Mouse (Mus musculus) neural tube, embryonic 12.5 days (tissue): ENCODE results near the gene Rad17. TPM values are rescaled to one million over a fixed set of nuclear protein-coding genes. Genes with fewer than 3 reads are reported as not detected.

Experiments used
- ATAC-seq: fragments of 200-750 bp; cut with Nextera tagmentation; 2 replicates; pipeline ENCODE4 v1.8.0; 2017; ENCODE audit warnings: low read depth, mild to moderate bottlenecking, moderate TSS enrichment, moderate library complexity; ENCODE audit not compliant: low FRiP score
- H3K27ac ChIP-seq: fragments of 300-500 bp; sonication (generic); 2 replicates; pipeline ENCODE4 v1.5.1; 2016
- H3K27me3 ChIP-seq: fragments of 300-500 bp; sonication (generic); replicated peaks from 2 replicates; pipeline ENCODE4 v1.6.1; 2016; ENCODE audit warnings: mild to moderate bottlenecking
- H3K36me3 ChIP-seq: fragments of 300-500 bp; sonication (generic); 2 replicates; pipeline ENCODE4 v1.6.1; 2016; ENCODE audit warnings: mild to moderate bottlenecking
- H3K4me1 ChIP-seq: fragments of 300-500 bp; sonication (generic); 2 replicates; pipeline ENCODE4 v1.6.1; 2016
- H3K4me2 ChIP-seq: fragments of 300-500 bp; sonication (generic); replicated peaks from 2 replicates; pipeline ENCODE4 v1.6.1; 2016; ENCODE audit warnings: mild to moderate bottlenecking
- H3K4me3 ChIP-seq: fragments of 300-500 bp; sonication (generic); 2 replicates; pipeline ENCODE4 v1.5.1; 2016
- H3K9ac ChIP-seq: fragments of 300-500 bp; sonication (generic); 2 replicates; pipeline ENCODE4 v1.6.1; 2016; ENCODE audit warnings: mild to moderate bottlenecking
- H3K9me3 ChIP-seq: fragments of 300-500 bp; sonication (generic); 2 replicates; pipeline ENCODE4 v1.6.1; 2016; ENCODE audit warnings: mild to moderate bottlenecking
- WGBS: fragments of 180-500 bp; shearing (Covaris S2); methylation state at CpG from one replicate; pipeline ENCODE4 v1.1.7; 2016; 5-methylcytosine and 5-hydroxymethylcytosine counted together
- polyA plus RNA-seq: library from polyadenylated mRNA; unstranded; fragments of >200 nt; fragmentation: Nextera tagmentation; extraction: Ambion mirVana; gene quantifications from 2 replicates; pipeline ENCODE4 v1.2.1, GENCODE M21; 2016

The Rad17 gene
- polyA plus RNA-seq, 1 experiment from 2014 or later: 24.0 TPM

DNA sequence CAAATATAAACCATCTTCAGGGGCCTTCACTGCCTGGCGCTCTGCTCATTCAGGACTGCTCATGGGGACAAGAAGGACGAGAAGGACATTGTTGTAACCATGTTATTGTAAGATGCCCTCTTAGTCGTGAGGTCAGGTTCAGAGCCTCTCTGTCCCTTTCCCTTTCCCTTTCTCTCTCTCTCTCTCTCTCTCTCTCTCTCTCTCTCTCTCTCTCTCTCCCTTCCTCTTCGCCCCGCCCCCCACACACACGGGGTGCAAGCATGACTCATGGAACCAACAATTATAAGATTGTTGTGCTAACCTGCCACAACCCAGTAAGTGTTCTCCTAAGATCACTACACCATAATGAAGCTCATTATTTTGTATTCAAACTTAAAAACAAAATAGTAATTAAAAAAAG lies 68.7 kb downstream of the Rad17 start:
- Histone ChIP-seq H3K27me3 (no peaks in the 10 kb centered on the region), H3K9me3 (no peaks in the 10 kb centered on the region), H3K27ac (no peak overlapping the region), H3K4me3 (no peak overlapping the region), H3K36me3 (no peaks in the 10 kb centered on the region), H3K9ac (no peak overlapping the region), H3K4me2 (no peak overlapping the region), H3K4me1 (peaks cover 5% of the 10 kb centered on the region)
- WGBS: 43% methylated on average over 6 of the region's 6 CpGs
- ATAC-seq: no peak

DNA sequence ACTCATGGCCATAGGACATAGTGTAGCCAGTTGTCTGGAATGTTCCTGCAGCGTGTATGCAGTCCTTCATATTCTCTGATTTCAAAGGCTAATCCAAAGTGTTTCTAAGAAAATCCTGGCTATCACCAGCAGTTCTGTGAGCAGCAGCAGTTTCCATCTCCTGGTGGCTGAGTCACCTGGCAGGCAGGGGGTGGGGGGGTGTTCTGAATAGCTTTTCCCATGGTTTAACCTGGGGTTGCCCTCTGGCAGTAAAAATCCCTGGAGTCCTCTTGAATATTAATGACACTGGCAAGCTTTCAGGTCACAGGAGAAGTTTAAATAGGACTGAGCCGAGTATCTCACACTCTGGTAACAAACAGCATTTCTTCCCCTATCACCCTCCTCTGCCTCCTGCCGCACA lies 69.2 kb downstream of the Rad17 start:
- no peak for ATAC-seq
- Histone ChIP-seq H3K36me3 (no peaks in the 10 kb centered on the region), H3K9ac (no peak overlapping the region), H3K27me3 (no peaks in the 10 kb centered on the region), H3K9me3 (no peaks in the 10 kb centered on the region), H3K4me2 (no peak overlapping the region), H3K4me3 (no peak overlapping the region), H3K27ac (no peak overlapping the region), H3K4me1 (peaks cover 5% of the 10 kb centered on the region)
- 31% methylated on average over 3 of the region's 3 CpGs for WGBS

DNA sequence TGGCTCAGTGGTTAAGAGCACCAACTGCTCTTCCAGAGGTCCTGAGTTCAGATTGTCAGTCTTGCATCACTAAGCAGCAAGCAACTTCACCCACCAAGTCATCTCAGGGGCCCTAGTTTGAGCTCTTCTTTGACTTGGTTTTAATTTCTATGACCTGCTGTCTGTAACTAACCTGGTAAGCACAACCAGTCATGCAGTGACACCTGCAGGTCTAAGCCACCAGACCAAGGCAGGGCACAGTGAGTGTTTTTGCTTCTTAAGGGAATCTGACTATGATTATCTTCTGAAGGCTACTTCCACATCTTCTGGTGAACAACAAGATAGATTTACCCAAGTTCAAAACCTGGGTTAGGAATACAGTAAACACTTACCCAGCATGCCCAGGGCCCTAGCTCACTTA lies 70.9 kb downstream of the Rad17 start:
- no peak overlapping the region for H3K4me2 ChIP-seq
- no peak overlapping the region for H3K4me3 ChIP-seq
- peaks cover 5% of the 10 kb centered on the region for H3K4me1 ChIP-seq
- H3K9ac ChIP-seq: no peak overlapping the region
- H3K27ac ChIP-seq: no peak overlapping the region
- H3K36me3 ChIP-seq: no peaks in the 10 kb centered on the region
- ATAC-seq: no peak
- no peaks in the 10 kb centered on the region for H3K9me3 ChIP-seq
- no peaks in the 10 kb centered on the region for H3K27me3 ChIP-seq

DNA sequence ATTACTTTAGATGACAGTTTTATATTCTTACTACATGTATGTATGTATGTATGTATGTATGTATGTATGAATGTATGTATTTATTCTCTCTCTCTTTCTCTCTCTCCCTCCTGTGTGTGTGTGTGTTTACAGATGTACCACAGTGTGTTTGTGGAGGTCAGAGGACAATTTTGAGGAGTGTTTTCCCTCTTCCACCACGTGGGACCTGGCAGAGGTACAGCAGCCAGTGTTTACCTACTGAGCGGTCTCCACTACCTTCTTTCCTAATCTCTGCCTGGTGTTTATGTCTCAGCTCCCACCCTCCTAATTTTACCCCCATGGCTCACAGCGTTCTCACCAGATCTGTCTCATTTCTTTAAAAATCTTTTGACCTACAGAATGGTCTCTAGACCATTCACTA lies 71.6 kb downstream of the Rad17 start:
- WGBS: 74% methylated on average over 3 of the region's 3 CpGs

DNA sequence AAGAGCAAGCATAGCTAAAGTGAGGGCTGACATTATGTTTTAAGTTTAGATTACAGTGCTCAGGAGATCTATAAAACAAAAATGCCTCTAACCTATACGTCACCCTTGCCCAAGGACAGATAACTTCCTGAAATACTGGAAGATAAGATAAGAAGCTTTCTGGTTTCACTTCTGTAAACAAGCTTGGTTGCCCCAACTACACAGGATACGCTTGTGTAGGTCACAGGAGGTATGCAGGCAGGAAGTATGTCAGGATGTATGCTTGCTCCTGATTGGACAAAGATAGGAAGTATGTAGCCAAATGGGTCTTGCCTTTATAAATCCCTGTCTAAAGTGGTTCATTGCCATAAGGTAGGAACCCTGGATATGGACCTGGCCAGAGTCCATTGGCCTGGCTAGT lies 74.9 kb downstream of the Rad17 start:
- 82% methylated on average over 2 of the region's 2 CpGs for WGBS
- H3K4me2 ChIP-seq: no peak overlapping the region
- H3K9me3 ChIP-seq: no peaks in the 10 kb centered on the region
- no peaks in the 10 kb centered on the region for H3K36me3 ChIP-seq
- H3K9ac ChIP-seq: no peak overlapping the region
- no peak overlapping the region for H3K4me3 ChIP-seq
- no peaks in the 10 kb centered on the region for H3K27me3 ChIP-seq
- no peak for ATAC-seq
- no peak overlapping the region for H3K27ac ChIP-seq
- no peaks in the 10 kb centered on the region for H3K4me1 ChIP-seq

More for the DNA sequence above, 71.6 kb downstream of the Rad17 start:
- H3K4me3 ChIP-seq: no peak overlapping the region
- H3K9me3 ChIP-seq: no peaks in the 10 kb centered on the region
- H3K4me1 ChIP-seq: peaks cover 5% of the 10 kb centered on the region
- H3K4me2 ChIP-seq: no peak overlapping the region
- H3K27ac ChIP-seq: no peak overlapping the region
- ATAC-seq: no peak
- no peaks in the 10 kb centered on the region for H3K36me3 ChIP-seq
- H3K27me3 ChIP-seq: no peaks in the 10 kb centered on the region
- no peak overlapping the region for H3K9ac ChIP-seq

DNA sequence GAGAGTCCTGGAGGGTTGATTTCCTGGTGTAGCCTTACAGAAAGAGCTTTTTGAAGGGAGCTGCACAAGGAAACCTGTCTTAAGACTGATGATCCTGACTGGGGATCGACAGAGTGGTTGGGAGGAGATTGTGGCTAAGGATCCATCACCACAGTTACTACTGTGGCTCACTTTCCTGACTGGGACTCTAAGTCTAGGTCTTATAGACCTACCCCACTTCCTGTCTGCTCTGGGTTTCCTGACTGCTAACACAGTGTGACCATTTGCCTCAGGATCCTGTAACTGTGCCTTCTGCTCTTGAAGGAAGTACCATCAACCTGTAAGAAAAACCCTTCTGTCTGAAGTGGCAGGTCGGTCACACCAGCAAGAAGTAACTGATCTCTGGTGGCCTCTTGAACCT lies 80.1 kb downstream of the Rad17 start:
- Histone ChIP-seq H3K9ac (no peak overlapping the region), H3K4me3 (no peak overlapping the region), H3K36me3 (no peaks in the 10 kb centered on the region), H3K4me2 (no peak overlapping the region), H3K27me3 (no peaks in the 10 kb centered on the region), H3K4me1 (no peaks in the 10 kb centered on the region), H3K27ac (no peak overlapping the region), H3K9me3 (no peaks in the 10 kb centered on the region)
- 70% methylated on average over 2 of the region's 2 CpGs for WGBS
- ATAC-seq: no peak

DNA sequence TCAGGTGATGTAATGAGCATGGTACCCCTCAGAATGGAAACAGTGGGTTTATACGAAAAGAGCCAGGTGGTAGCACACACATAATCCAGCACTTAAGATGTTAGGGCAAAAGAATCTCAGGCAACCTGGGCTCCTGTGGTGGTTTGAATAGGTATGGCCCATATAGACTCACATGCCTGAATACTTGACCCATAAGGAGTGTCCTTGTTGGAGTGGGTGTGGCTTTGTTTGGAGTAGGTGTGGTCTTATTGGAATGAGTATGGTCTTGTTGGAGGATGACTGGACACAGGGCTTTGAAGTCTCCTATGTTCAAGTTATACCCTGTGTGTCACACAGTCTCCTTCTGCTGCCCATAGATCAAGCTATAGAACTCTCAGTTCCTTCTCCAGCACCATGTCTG lies 82.5 kb downstream of the Rad17 start:
- H3K4me3 ChIP-seq: no peak overlapping the region
- no peaks in the 10 kb centered on the region for H3K4me1 ChIP-seq
- H3K9ac ChIP-seq: no peak overlapping the region
- ATAC-seq: no peak
- H3K4me2 ChIP-seq: no peak overlapping the region
- H3K36me3 ChIP-seq: no peaks in the 10 kb centered on the region
- H3K27ac ChIP-seq: no peak overlapping the region
- H3K27me3 ChIP-seq: no peaks in the 10 kb centered on the region
- no peaks in the 10 kb centered on the region for H3K9me3 ChIP-seq
- WGBS: 94% methylated on average over 1 of the region's 1 CpGs

Other genes with a start within 250 kb of the Rad17 start
- gene Naip1, start 198.2 kb downstream of the Rad17 start, polyA plus RNA-seq: 0.06 TPM in 1 of 2 replicates, not detected in the other
- 75.2 and 81.9 TPM in 2 replicates for gene Gtf2h2, start 158.5 kb downstream of the Rad17 start, polyA plus RNA-seq
- gene Ocln, start 98.3 kb downstream of the Rad17 start, polyA plus RNA-seq: 1.6 and 1.8 TPM in 2 replicates
- 1.5 and 2.1 TPM in 2 replicates for gene Marveld2, start 34.1 kb downstream of the Rad17 start, polyA plus RNA-seq
- gene Ak6, start 72 bp downstream of the Rad17 start, polyA plus RNA-seq: 288 and 293 TPM in 2 replicates
- 21.6 and 23.0 TPM in 2 replicates for gene Taf9, start 528 bp upstream of the Rad17 start, polyA plus RNA-seq
- gene Ccdc125, start 18.7 kb upstream of the Rad17 start, polyA plus RNA-seq: 2.0 and 2.3 TPM in 2 replicates
- 63.5 and 65.4 TPM in 2 replicates for gene Cdk7, start 79.9 kb upstream of the Rad17 start, polyA plus RNA-seq
- gene Mrps36, start 93.6 kb upstream of the Rad17 start, polyA plus RNA-seq: 135 and 144 TPM in 2 replicates
- 27.8 and 27.9 TPM in 2 replicates for gene Cenph, start 124.8 kb upstream of the Rad17 start, polyA plus RNA-seq
- 197 and 198 TPM in 2 replicates for gene Ccnb1, start 135.5 kb upstream of the Rad17 start, polyA plus RNA-seq
- 42.2 and 43.7 TPM in 2 replicates for gene Slc30a5, start 182.4 kb upstream of the Rad17 start, polyA plus RNA-seq